Mouse (Mus musculus) embryonic facial prominence, embryonic 14.5 days (tissue): Measurements from ENCODE around the gene 2210017I01Rik. TPM values are rescaled to one million over a fixed set of nuclear protein-coding genes. Genes with fewer than 3 reads are reported as not detected.

Experiments used
- ATAC-seq: fragments of 200-750 bp; cut with Nextera tagmentation; 2 replicates; pipeline ENCODE4 v1.8.0; 2017; ENCODE audit warnings: low read depth, moderate number of reproducible peaks, moderate TSS enrichment
- DNase-seq: peaks from one replicate; pipeline ENCODE4 v3.0.0-alpha.2; 2015; ENCODE audit warnings: low spot score
- H3K27ac ChIP-seq: fragments of 300-500 bp; sonication (generic); replicated peaks from 2 replicates; pipeline ENCODE4 v1.5.1; 2014; ENCODE audit warnings: low read depth, mild to moderate bottlenecking, low read length, moderate library complexity
- H3K27me3 ChIP-seq: fragments of 300-500 bp; sonication (generic); replicated peaks from 2 replicates; pipeline ENCODE4 v1.6.1; 2014; ENCODE audit warnings: low read length; ENCODE audit not compliant: control insufficient read depth, insufficient read depth
- H3K36me3 ChIP-seq: fragments of 300-500 bp; sonication (generic); 2 replicates; pipeline ENCODE4 v1.6.1; 2014; ENCODE audit warnings: low read length, mixed read lengths; ENCODE audit not compliant: control insufficient read depth, insufficient read depth
- H3K4me1 ChIP-seq: fragments of 300-500 bp; sonication (generic); 2 replicates; pipeline ENCODE4 v1.6.1; 2014; ENCODE audit warnings: antibody characterized with exemption, low read length; ENCODE audit not compliant: control insufficient read depth, insufficient read depth
- H3K4me2 ChIP-seq: fragments of 300-500 bp; sonication (generic); 2 replicates; pipeline ENCODE4 v1.6.1; 2014; ENCODE audit warnings: low read depth, mild to moderate bottlenecking, low read length, moderate library complexity, mixed read lengths
- H3K4me3 ChIP-seq: fragments of 300-500 bp; sonication (generic); 2 replicates; pipeline ENCODE4 v1.5.1; 2014; ENCODE audit warnings: low read depth, mild to moderate bottlenecking, low read length
- H3K9ac ChIP-seq: fragments of 300-500 bp; sonication (generic); 2 replicates; pipeline ENCODE4 v1.6.1; 2014; ENCODE audit warnings: low read depth, mild to moderate bottlenecking, low read length, moderate library complexity, mixed read lengths
- H3K9me3 ChIP-seq: fragments of 300-500 bp; sonication (generic); 2 replicates; pipeline ENCODE4 v1.6.1; 2016; ENCODE audit warnings: low read length; ENCODE audit not compliant: control insufficient read depth
- WGBS: fragments of 180-500 bp; shearing (Covaris S2); extraction: QIAGEN DNeasy Blood & Tissue Kit; methylation state at CpG from one replicate; pipeline ENCODE4 v1.1.7; 2014; 5-methylcytosine and 5-hydroxymethylcytosine counted together
- polyA plus RNA-seq: library from polyadenylated mRNA; unstranded; fragments of >200 nt; fragmentation: Nextera tagmentation; extraction: Ambion mirVana; gene quantifications from 2 replicates; pipeline ENCODE4 v1.2.1, GENCODE M21; 2014

The 2210017I01Rik gene
- polyA plus RNA-seq = not detected in 2 replicates

DNA sequence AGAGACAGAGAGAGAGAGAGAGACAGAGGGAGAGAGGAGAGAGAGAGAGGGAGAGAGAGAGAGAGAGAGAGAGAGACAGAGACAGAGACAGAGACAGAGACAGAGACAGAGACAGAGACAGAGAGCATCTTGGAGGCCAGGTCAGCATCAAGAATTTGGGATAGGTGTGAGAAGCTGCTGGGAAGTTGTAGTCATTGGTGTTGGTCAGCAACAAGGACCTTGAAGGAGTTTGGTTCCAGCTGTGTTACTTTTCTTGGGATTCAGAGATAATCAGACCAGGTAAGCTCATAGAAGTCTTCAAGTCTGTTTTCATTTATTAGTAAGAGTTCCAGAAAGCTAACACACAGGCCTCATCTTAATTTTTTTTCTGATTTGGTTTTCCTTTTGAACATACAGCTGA lies at the start of gene 2210017I01Rik:
TSS of gene 2210017I01Rik (minus strand) at position 101 of the 400 bp plus-strand sequence.
- Histone ChIP-seq H3K9ac (no peak within 1 kb of the TSS), H3K9me3 (no peaks in the 10 kb centered on the region), H3K4me1 (no peaks in the 10 kb centered on the region), H3K27ac (no peak within 1 kb of the TSS), H3K4me2 (no peak within 1 kb of the TSS), H3K4me3 (no peak within 1 kb of the TSS), H3K27me3 (no peaks in the 10 kb centered on the region), H3K36me3 (no peaks in the 10 kb centered on the region)
- no peak for ATAC-seq
- no peak for DNase-seq

DNA sequence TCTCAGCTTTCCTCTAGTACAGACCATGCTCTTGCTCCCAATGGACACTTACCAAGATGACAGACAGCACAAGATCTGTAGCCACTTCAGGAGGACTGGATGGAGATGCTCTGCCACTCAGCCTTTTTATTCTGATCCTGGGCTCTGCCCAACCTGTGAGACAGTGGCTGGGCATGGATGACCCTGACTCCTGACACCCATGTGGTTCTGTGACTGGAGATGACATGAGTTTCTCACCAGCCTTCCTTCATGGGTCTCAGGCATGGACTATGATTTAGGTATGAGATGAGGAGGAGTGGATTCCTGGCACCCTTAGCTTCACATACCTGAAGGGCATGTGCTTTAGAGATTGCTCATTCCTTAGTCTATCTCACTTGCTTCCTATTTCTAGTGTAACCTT lies 49.5 kb upstream of the 2210017I01Rik start, which contains the start of gene Lce1b:
TSS of gene Lce1b (minus strand) at position 101 of the 400 bp plus-strand sequence.
- Histone ChIP-seq H3K4me3 (no peak within 1 kb of the TSS), H3K27me3 (no peaks in the 10 kb centered on the region), H3K9me3 (no peaks in the 10 kb centered on the region), H3K36me3 (no peaks in the 10 kb centered on the region), H3K9ac (no peak within 1 kb of the TSS), H3K4me2 (no peak within 1 kb of the TSS), H3K4me1 (no peaks in the 10 kb centered on the region), H3K27ac (no peak within 1 kb of the TSS)
- no peak for ATAC-seq
- no peak for DNase-seq

DNA sequence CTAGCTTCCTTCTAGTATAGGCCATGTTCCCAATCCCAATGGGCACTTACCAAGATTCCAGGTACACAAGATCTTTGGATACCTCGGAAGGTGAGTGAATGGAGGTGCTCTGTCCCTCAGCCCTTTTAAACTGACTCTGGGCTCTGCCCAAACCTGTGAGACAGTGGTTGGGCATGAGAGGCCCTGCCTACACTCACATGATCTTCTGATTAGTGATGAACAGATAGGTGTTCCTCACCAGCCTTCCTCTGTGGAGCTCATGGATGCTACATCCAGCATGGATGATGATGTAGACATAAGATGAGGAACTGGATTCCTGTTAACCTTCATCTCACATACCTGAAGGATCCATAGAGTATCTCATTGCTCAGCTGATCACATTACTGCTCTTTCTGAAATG lies 40.9 kb upstream of the 2210017I01Rik start, which contains the start of gene Lce1a1:
TSS of gene Lce1a1 (minus strand) at position 101 of the 400 bp plus-strand sequence.
- Histone ChIP-seq H3K27ac (no peak within 1 kb of the TSS), H3K9ac (no peak within 1 kb of the TSS), H3K4me2 (no peak within 1 kb of the TSS), H3K9me3 (no peaks in the 10 kb centered on the region), H3K4me3 (no peak within 1 kb of the TSS), H3K27me3 (no peaks in the 10 kb centered on the region), H3K36me3 (no peaks in the 10 kb centered on the region), H3K4me1 (no peaks in the 10 kb centered on the region)
- WGBS = 74% methylated on average over 1 of the region's 1 CpGs
- no peak for DNase-seq
- ATAC-seq = no peak

DNA sequence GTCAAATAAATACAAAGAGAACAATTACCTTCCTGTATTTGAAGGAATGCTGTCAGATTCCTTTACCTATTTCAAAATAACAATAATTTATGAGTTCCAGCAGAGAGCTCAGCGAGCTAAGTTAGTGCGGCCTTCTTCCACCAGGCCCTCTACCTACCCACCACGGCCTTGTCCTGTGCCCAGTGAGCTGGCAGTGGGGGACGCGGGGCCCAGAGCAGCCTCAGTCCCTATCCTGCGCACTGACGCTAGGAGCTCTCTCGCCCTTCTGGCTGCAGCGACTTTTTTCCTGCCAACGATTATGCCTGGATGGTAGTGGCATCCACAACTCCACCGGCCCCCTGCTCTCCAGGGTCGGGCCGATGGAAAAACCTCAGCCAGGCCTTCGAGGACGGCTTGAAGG lies 32.6 kb upstream of the 2210017I01Rik start:
- WGBS = 90% methylated on average over 15 of the region's 15 CpGs
- H3K4me1 ChIP-seq = no peaks in the 10 kb centered on the region
- H3K9me3 ChIP-seq = no peaks in the 10 kb centered on the region
- H3K27me3 ChIP-seq = no peaks in the 10 kb centered on the region
- no peak overlapping the region for H3K27ac ChIP-seq
- no peak for DNase-seq
- no peaks in the 10 kb centered on the region for H3K36me3 ChIP-seq
- no peak overlapping the region for H3K4me2 ChIP-seq
- no peak for ATAC-seq
- H3K4me3 ChIP-seq = no peak overlapping the region
- no peak overlapping the region for H3K9ac ChIP-seq

DNA sequence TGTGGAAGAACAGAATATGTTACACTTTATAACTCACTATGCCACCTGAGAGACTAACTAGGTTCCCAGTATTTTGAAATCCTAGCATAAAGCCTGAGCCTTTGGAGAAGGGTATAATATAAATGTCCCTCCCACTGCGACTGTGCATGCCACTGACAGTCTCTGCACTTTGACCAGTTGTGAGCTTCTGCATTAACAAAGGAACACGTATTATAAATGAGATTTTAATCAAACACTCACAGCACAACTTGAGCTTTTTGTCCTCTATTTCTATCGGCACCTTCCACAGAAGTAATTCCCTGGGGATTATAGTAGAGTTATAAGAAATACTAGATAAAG lies 31.3 kb upstream of the 2210017I01Rik start:
- H3K4me3 ChIP-seq = no peak overlapping the region
- DNase-seq (no peak), ATAC-seq (no peak)
- H3K9me3 ChIP-seq = no peaks in the 10 kb centered on the region
- no peaks in the 10 kb centered on the region for H3K27me3 ChIP-seq
- H3K36me3 ChIP-seq = no peaks in the 10 kb centered on the region
- no peak overlapping the region for H3K4me2 ChIP-seq
- H3K27ac ChIP-seq = no peak overlapping the region
- H3K4me1 ChIP-seq = no peaks in the 10 kb centered on the region
- WGBS = 76% methylated on average over 3 of the region's 3 CpGs
- no peak overlapping the region for H3K9ac ChIP-seq

DNA sequence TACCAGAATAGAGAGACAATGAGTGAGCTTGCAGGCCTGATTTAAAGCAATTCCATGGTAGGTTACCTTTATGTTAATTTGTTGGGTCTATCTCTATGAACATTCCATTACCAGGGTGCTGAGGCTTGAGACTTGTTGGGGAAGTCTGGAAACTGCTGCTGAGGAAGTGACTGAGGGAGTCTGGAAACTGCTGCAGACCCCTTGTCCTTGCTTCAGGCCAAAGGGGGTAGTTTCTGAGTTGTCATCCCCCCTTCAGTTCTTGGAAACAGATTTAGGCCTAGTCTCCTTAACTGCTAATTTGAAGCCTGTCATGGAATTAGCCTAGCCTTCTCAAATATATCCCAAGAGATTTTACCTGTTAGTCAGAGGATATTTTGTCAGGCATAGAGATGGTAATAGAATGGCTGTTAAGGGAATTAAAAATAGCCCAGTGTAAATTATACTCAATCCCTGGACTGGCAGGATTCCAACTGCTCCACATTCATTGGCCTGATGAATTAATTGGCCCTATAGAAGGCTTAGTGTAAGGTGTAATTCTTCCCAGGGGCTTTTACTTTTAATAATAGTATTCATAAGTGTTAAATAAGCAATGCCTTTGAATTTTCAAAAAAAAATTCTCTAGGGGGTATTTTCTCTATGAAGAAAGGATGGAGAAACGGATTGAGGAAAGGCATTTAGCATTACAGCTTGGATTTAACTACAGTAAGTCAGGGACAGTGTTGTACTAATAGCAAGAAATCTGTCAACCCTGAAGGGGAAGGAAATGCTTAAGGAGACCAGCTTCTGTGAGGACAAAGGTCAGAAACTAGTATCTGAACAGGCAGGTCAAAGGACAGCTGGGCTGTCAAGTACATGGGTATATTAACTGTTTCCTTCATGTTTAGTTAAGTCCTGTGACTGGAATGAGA lies 30.7 kb upstream of the 2210017I01Rik start:
- WGBS = 31% methylated on average over 1 of the region's 1 CpGs
- Histone ChIP-seq H3K4me3 (no peak overlapping the region), H3K36me3 (no peaks in the 10 kb centered on the region), H3K27me3 (no peaks in the 10 kb centered on the region), H3K27ac (no peak overlapping the region), H3K9ac (no peak overlapping the region), H3K9me3 (no peaks in the 10 kb centered on the region), H3K4me1 (no peaks in the 10 kb centered on the region), H3K4me2 (no peak overlapping the region)
- ATAC-seq (peak; percentile 85; the same call in 1 of the 2 replicates), DNase-seq (peak; percentile 64)

DNA sequence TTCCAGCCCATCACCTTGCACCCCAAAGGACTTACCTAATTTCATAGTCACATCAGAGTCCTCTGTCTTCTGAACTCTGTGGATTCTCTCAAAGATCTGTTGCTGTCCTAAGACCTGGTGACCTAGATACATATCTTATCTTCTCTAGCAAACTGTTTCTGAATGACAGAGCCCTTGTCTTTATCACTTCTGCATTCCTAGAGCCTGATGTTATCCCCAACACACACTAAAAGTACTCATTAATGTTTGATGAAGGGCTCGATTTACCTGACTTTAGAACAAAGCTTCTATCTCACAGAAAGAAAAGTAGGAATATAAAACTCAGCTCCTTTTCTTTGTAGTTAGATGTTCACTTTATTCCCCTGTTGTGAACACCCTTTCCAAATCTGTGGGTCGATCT lies 14.3 kb upstream of the 2210017I01Rik start, which contains the start of gene Lce6a:
TSS of gene Lce6a (minus strand) at position 101 of the 400 bp plus-strand sequence.
- no peak within 1 kb of the TSS for H3K9ac ChIP-seq
- 74% methylated on average over 2 of the region's 2 CpGs for WGBS
- no peak within 1 kb of the TSS for H3K4me3 ChIP-seq
- no peak within 1 kb of the TSS for H3K27ac ChIP-seq
- no peak for DNase-seq
- H3K36me3 ChIP-seq = no peaks in the 10 kb centered on the region
- H3K9me3 ChIP-seq = no peaks in the 10 kb centered on the region
- H3K4me1 ChIP-seq = no peaks in the 10 kb centered on the region
- H3K4me2 ChIP-seq = no peak within 1 kb of the TSS
- no peak for ATAC-seq
- H3K27me3 ChIP-seq = no peaks in the 10 kb centered on the region

DNA sequence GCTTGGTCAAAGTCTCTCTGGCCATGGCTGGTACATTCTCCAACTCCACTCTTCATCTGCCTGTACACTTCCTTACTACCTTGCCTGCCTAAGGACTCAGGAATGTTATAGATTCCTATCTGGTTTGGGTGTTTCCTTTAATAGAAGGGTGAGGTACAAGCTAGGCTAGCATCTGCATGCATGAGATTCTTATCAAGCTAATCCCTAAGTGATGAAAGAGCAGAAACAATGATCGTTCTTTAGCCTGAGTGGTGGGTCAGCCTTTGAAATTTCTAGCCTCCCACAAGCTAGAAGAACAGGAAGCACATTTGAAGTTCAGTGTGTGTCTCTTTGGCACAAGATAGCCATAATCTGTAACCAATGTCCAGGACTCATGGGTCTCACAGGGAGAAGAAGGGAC lies 2.5 kb upstream of the 2210017I01Rik start:
- no peak overlapping the region for H3K4me2 ChIP-seq
- no peak overlapping the region for H3K4me3 ChIP-seq
- ATAC-seq = no peak
- no peaks in the 10 kb centered on the region for H3K36me3 ChIP-seq
- H3K9me3 ChIP-seq = no peaks in the 10 kb centered on the region
- H3K27ac ChIP-seq = no peak overlapping the region
- no peak for DNase-seq
- WGBS = 41% methylated on average over 1 of the region's 1 CpGs
- no peaks in the 10 kb centered on the region for H3K4me1 ChIP-seq
- H3K9ac ChIP-seq = no peak overlapping the region
- H3K27me3 ChIP-seq = no peaks in the 10 kb centered on the region

DNA sequence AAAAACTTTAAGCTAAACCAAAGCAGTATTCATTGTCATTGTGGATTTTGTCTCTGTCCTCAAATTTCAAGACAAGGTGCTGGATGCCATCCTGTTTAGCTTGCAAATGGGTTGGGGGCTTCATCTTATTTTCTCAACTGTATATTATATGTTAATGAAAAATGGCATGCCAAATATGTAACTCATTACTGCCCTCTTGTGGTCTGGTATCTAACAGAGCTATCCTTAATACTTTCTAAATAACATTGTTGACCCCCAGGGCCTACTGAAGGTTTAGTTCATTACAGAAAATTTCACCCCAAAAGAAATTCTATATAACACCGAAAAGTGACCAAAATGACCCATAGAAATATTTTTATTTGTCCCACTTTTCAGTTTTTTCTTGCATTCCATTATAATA lies 5.1 kb downstream of the 2210017I01Rik start:
- Histone ChIP-seq H3K27ac (no peak overlapping the region), H3K4me2 (no peak overlapping the region), H3K36me3 (no peaks in the 10 kb centered on the region), H3K27me3 (no peaks in the 10 kb centered on the region), H3K4me3 (no peak overlapping the region), H3K9ac (no peak overlapping the region), H3K9me3 (peaks cover 4% of the 10 kb centered on the region; the same call in 1 of the 2 replicates), H3K4me1 (no peaks in the 10 kb centered on the region)
- ATAC-seq (no peak), DNase-seq (peak; percentile 20)
- 52% methylated on average over 1 of the region's 1 CpGs for WGBS
